Mouse (Mus musculus) thymus, postnatal 10 days (tissue): ENCODE results near the gene Parp3.

ENCODE experiments used
- DNase-seq, 2 experiments: peaks; one replicate each; pipeline ENCODE4 v3.0.0; 2021; ENCODE audit warnings: low spot score in 2 of 2

The Parp3 gene

DNA sequence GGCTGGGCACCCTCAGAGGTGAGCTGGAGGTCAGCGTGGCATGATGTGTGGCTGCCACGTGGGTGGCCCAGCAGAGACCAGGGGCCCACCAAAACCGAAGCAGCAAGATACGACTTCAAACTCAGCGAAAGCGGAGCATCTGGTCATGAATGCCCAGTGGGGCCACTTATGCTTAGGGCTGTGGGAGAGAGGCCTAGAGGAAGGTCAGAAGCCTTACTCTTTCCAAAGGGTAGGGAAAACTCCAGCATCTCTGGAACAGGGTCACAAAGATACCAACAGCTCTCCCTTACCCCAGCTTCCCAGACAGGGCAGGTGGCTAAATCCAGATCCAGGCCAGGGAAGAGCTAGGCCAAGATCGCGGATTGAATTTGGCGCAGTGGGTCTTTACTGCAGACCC is 19.6 kb downstream of the Parp3 start:
- DNase-seq, result no peak

DNA sequence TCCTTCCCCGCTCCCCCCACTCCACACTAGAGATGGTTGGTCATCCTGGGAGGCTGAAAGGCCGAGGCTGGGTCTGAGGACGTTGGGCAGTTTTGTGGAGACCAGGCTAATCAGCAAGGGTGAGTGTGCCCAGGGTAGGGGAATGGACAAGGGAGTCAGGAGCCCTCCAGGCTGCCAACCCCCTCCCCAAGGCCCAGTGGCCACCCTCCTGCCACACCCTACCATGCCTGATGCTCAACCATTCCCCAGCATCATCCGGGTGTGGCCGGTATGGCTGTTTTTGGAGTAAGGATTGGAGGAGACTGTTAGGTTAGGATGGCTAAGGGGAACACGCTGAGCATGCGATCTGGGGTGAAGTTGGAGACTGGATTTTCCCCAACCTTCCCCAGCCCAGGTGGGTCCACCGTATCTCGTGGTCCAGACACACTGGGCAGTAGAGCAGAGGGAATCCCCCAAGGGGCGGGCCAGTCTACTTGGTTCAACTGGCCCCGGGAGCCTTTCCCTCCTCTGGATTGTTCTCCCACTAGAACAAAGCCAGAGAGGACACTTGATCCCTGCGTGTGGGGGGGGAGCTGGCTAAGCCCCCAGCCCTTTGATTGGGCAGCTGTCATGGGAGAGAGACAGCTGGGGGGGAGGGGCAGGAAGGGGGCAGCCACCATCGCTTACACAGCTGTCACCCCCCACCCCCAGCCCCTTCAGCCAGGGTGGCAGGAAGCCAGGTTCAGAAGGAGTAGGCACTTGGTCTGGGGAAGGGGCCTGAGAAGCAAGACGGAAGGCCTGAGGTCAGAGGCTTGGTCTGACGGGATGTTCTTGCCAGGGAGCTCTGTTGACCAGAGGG is 20.2 kb downstream of the Parp3 start:
- no peak for DNase-seq

DNA sequence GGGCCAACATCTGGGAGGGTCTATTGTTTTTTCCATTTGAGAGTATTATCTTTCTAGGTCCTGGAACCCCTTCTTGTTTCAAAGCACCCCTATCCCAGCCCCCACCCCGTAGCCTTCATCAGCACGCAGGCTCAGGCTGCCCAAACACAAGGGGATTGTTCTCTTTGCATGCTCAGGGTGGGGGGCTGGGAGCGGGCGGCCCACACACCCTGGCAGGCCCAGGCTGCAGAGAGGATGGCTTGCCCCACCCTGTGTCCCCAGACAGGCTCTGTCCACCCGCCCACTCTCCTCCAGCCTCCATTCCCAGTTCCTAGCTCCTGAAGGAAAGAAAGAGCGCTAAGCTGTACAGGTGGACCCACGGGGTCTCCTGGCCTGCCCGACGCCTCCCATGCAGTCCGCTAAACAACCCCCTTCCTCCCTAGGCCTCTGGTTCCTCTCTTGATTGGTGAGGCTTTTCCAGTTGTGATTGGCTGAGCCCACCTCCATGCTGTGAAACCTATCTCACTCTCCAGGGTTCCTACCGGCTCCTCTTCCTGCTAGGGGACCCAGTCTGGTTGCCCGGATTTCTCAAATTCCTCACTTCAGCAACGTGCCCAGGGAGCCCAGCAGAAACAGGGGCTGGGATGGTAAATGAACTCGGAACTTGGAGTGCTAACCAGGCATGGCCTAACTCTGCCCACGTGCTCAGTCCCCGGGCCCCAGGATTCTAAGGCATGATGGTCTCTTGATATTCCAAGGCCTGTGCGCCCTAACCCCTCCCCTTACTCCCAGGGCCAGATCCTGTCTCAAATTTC is 21.7 kb downstream of the Parp3 start:
- DNase-seq, result no peak

DNA sequence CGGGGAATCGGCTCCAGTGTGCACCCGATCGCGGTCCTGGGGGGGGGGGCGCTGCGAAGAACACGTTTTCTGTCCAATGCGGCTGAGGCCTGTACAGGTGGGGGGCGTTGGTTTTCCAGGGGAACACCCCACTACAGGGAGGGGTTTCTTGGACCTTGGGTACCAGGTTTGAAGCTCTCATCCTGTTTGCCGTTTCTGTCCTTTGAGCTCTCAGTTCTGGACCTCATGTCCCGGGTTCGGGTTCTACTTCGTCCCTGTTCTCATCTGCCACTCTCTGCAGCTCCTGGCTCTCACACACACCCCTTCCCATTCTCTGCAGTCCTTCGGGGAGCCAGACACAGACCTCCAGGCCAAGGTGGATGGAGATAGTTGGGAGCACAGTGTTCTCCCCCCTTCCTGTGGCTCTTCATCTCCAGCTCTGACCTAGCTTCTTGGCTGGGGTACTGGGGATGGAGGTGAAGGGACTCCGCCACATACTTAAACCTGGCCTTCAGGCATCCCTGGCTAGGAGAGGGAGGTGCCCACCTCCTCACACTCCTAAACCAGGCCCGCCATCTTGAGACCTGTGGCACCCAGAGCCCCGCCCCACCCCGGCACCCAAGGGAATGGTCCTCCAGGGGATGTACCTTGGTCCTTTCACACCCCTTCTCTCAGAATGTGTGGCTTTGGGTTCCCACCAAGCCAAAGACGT is 22.5 kb downstream of the Parp3 start:
- DNase-seq, result no peak

DNA sequence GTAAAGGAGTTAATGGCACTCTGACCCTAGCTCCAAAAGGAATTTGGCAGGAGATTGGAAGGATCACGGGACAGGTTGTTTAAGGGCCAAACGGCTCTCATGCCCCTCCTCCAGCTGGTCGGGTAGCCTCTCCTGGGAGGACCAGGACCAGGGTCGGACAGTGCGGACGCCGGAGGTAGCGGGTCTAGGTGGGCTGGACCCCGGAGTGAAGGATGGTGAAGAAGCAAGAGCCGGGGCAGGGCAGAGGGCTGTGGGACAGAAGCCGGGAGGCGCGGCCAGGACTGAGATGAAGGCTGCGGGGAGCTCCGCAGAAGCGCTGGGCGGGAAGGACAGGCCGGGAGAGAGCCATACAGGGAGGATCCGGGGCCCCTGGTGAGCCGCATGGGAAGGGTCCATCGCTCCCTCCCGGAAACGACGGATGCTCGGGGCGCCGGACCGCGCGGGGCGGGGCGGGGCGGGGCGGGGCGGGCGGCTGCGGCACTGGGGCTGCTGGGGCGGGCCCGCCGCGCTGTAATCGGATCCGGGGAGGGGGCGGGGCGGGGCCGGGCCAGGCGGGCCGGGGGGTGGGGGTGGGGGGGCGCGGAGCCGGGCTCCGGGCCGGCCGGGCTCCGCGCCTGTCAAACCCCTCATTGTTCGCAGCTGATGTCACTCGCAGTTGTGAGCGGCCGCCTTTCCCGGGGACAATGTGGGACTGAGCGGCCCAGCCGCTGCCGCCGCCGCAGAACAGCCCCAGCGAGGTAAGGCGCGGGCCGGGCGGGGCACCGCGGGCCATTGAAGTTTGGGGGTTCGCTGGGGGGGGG is 23.3 kb downstream of the Parp3 start, which contains the start of gene Pcbp4:
Gene Pcbp4, plus strand, starts transcription at position 21 of the 800 bp plus-strand sequence.
- no peak for DNase-seq

DNA sequence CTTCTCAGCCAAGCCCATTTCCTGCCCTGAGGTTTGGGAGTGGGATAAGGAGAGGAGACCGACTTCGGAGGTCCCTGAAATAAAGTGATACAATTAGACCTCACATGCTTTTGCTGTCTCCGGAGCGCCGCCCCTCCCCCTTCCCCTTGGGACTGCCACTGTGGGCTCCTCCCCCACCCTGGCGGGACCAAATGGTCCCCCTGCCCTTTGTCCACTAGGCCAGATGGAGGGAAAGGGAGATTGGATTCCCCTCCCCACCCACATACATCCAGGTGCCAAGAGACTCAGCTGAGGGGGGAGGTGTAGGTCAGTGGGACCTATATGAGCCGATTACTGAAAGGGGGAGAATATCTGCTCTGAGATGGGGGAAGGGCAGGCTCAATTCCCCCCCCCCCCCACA is 23.9 kb downstream of the Parp3 start:
- no peak for DNase-seq

DNA sequence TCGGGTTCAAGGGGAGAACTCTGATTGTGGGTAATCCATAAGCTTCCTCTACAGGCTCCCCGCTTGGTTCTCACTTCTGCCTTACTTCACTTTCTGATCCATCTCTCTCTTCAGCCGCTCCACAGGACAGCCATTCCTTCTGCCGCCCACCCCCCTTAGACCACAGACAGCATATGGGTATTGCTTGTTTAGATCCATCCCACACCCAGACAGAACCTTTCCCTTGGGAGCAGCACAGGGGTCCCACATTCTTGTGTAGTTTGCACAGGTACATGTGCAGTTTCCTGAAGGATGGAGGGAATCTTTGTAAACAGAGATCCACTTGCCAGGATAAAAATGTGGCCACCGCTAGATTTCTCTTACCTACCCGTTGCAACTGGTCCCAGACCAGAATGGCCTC is 24.4 kb downstream of the Parp3 start:
- DNase-seq, result no peak

DNA sequence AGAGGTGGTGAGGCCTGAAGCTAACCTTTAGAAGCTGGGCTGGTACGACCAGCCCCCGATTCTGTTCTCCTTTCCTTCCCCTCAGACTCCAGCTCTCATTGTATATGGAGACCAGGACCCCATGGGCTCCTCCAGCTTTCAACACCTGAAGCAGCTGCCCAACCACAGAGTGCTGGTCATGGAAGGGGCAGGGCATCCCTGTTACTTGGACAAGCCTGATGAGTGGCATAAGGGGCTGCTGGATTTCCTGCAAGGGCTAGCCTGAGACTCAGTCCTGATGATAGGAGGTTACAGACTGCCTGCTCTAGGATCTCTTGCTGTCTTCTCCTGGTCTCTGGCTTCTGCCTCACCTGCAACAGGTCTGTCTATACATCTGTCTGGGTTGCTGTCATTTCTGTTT is 24.9 kb downstream of the Parp3 start:
- DNase-seq, result no peak

DNA sequence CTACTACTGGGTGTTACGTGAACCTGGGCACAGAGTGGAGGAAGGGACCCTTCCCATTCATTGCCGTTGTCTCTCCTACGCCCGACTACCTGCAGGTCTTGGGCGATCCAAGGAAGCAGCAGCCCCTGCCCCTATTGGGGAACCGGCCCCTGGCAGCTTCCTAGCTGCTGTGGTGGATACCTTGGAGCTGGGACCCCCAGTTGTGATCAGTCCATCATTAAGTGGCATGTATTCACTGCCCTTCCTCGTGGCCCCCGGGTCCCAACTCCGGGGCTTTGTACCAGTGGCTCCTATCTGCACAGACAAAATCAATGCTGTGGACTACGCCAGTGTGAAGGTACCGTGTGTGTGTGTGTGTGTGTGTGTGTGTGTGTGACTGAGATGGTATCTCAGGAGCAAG is 25.5 kb downstream of the Parp3 start:
- DNase-seq, result no peak

DNA sequence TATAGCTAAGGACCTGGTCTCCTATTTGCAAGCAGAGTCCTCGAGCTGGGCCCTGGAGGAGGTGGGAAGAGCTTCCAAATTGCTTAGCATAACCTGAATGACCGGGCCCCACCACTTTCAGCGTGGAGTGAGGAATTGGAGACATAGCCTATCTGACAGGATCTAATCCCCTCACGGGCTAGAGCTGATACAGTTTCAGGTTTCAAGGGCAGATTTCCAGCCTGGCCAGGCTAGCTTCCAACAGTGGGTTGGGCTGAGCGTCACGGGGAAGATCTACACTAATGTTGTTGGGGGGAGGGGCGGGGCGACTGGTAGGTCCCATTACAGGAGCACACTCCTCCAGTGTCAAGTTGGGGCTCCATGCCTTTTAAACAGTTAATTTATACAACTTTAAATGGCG is 26.1 kb downstream of the Parp3 start:
- DNase-seq, result no peak

DNA sequence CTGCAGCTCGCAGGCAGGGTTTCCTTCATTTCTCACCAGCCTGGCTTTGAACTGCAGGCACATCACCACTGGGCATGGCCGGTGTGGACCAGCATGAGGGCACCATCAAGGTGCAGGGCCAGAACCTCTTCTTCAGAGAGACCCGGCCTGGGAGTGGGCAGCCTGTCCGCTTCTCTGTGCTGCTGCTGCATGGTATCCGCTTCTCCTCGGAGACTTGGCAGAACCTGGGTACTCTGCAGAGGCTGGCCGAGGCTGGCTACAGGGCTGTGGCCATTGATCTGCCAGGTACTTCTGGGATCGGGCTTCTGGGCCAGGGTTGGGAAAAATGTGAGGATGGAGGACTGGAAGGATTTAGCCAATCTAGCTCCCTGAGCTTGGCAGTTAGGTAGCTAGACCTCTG is 26.8 kb downstream of the Parp3 start:
- DNase-seq, result no peak

DNA sequence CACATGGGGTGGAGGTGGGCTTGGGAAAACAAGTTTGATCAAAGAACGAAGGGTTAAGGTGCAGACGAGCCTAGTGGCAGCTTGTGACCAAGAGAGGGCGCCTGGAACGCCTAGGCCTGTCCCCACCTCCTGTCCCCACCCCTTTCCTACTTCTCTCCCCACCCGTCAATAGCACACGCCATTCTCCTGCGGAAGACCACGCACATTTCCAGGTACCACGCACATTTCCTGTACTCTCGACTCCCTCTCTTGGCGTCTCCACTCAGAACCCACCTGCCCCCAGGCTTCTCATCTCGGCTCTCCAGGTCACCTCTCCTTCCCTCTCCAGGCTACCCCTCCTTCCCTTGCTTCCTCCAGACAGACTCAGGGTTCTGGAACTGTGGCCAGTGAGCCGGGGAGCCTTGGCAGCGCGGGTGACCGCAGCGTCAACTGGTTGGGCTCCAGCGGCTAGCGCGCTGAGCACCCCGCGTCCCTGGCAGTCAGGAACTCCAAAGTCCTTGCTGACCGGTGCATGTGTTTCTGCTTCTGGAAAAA is 28.2 kb downstream of the Parp3 start:
- peak in 1 of 2 experiments; percentile 63 for DNase-seq

DNA sequence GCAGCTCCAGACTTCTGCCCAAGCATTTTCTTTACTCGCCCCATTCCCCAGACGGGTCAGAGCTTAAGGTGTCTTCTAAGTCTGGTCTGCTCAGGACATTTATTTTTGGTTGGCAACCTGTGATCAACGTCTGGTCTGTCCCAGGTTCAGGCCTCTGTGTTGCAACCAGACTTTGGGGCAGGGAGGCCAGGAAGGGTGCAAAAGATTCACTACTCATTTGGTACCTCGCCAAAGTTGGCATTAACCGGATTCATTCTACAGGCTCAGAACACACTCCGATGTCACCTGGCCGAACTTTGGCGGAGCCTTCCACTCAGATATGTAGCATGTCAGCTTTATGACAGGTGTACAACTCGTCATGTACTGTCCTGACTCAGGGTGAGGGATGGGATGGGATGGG is 28.8 kb downstream of the Parp3 start:
- no peak for DNase-seq

DNA sequence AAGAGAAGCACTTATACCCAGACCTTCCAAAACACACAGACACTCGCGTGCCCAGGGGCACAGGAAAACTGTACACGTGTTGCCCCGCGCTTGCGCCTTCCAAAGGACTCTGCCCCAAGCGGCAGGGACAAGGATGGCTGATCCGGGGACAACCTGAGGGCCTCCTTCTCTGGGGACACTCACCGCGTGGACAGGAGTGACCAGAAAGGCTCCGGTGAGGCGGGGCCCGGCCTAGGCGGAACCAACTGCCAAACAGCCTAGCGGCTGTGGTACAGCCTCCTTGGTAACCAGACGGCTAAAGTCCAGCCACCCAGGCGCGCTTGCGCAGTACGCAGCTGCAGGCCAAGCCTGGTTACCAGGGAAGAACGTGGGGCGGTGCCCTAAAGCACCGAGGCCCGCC is 29.4 kb downstream of the Parp3 start, which contains the start of the genes Abhd14b and Abhd14a:
Gene Abhd14b, plus strand, starts transcription at position 112 of the 400 bp plus-strand sequence.
Gene Abhd14a, minus strand, starts transcription at position 331 of the 400 bp plus-strand sequence.
- DNase-seq, result peak; percentile 50 to 57

DNA sequence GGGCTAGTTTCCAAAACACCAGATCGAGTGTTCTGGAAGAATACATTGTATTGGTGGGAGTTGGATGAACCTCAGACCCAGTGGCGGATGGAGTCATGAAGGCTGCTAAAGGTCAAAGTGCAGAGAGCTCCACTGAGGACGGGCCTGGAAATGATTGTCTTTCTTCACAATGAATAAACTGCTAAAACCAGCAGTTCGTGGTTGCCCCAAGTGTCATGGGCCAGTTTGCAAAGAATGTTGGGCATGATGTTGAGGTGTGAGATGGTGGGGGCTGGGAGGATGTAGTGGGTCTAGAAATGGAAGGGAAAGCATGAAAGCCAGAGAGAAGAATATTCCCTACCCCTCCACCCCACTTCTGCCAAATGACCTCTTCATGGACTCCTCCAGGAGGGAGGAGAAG is 31.9 kb downstream of the Parp3 start:
- no peak for DNase-seq

DNA sequence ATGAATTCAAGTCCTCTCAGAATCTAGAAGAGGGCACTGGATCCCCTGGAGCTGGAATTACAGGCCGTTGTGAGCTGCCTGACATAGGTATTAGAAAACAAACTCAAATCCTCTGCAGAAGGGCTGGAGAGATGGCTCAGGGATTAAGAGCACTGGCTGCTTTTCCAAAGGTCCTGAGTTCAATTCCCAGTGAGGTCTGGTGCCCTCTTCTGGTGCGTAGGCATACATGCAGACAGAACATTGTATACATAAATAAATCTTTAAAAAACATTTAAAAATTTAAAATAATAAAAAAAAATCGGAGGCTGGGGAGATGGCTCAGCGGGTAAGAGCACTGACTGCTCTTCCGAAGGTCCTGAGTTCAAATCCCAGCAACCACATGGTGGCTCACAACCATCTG is 34.1 kb downstream of the Parp3 start:
- DNase-seq, result no peak

DNA sequence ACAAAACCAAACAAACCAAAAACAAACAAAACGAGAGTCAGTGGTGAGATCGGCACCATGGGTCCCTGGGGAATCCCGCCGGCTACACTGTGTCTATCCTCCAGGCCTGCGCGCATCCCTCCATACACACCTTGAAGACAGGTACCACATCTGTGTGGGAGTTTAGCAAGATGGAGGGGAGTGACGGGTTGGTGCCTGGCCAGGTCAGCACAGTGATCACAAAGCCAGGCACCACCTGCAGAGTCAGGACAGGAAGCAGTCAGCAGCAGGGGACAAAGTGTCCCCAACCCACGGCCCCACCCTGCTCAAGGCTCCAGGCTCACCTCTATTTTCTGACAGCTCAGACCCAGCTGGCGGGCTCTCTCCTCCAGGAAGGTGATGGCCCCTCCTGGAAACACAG is 40.2 kb downstream of the Parp3 start:
- no peak for DNase-seq

DNA sequence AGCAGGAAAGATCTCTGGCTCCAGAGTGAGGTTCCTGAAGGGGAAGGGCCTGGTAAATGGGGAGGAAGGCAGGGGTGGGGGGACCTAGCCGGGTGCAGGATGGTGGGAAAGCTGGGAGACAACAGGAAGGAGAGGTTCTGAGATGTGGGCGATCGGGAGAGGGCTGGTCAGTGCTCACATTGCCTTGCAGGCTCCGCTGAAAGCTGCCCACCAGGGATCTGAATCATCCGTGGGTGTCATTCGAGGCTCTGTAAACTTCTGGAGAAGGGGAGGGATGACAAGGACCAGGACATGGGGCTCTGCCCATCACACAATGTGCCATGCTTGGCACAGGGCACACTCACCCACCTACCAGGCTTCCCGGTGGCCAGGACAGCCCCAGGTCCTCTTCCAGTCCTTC is 43.4 kb downstream of the Parp3 start:
- DNase-seq, result no peak

DNA sequence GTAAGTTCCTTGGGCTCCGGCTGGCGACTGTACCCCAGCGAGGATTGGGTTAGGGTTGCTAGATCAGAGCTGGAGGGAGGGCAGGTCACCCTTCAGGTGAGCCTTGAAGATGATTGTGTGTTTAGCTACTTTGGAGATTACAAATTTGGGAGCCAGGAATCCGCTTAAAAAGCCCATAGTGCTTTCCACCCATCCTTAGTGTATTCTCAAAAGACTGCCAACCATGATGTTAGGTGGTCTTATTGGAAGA is 46.8 kb downstream of the Parp3 start:
- DNase-seq, result no peak

DNA sequence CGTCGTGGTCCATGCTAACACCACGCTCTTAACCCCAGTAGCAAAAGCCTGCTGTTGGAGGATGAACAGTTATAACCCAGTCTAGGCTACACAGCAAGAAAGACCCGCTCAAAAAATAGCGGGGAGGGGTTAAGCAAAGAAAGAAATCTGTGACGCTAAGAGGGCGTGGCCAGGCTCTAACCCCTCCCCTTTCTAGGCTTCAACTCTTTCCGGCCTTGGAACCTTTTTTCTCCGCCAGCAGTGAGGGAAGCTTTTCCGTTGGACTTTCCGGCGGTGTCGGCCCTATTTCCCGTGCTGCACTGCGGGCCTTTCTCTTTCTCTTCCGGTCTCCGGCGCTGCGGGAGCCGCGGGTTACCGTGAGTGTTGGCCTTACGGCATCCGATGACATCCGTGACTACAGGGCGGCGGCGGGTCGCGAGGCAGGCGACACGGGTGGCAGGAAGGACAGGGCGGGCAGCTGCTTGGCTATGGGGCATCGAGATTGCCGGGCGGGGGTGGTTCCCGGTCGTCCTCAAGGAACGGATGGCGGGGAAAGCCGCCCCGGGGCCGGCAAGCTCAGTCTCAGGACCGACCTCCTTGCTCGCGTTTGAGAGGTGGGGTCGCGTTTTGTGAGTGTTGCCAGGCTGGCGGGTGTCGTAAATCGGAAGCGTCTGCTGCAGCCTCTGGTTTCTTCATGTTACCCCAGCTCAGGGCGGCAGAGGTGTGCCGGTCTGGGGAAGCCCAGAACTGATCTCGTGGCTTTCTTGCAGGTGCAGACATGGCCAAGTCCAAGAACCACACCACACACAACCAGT is 47.3 kb downstream of the Parp3 start, which contains the start of gene Rpl29:
Gene Rpl29, plus strand, starts transcription at position 234 of the 794 bp plus-strand sequence.
- peak; percentile 91 to 95 for DNase-seq
